Mouse (Mus musculus): ENCODE measurements around the gene Gm21985. TPM values are rescaled to one million over a fixed set of nuclear protein-coding genes. Genes with fewer than 3 reads are reported as not detected.

Gm21985 gene
- polyA plus RNA-seq, 2 experiments, result 0.03 TPM; not detected in 1

GRCm38 (mm10) chr2:112236620-112237019 is 29.5 kb upstream of the Gm21985 start:
- peaks cover 9% of the 10 kb centered on the region; the same call in 1 of the 2 replicates for H3K4me1 ChIP-seq (ENCODE audit: control insufficient read depth, insufficient read depth, low read length)
- 74% methylated on average over 2 of the region's 2 CpGs for WGBS
- no peak for DNase-seq (ENCODE audit: low spot score)
- H3K36me3 ChIP-seq (ENCODE audit: control insufficient read depth, insufficient read depth, low read length), result no peaks in the 10 kb centered on the region
- H3K4me3 ChIP-seq (replicated peaks; ENCODE audit: low read length), result no peak overlapping the region
- H3K27ac ChIP-seq (replicated peaks; ENCODE audit: low read depth, low read length), result no peak overlapping the region
- H3K4me2 ChIP-seq (replicated peaks; ENCODE audit: low read depth, low read length, severe bottlenecking), result no peak overlapping the region
- no peaks in the 10 kb centered on the region for H3K27me3 ChIP-seq (ENCODE audit: control insufficient read depth, insufficient read depth, low read length)
- TF ChIP-seq POLR2A (IDR thresholded peaks at IDR 0.05; ENCODE audit: borderline replicate concordance, extremely low read depth, insufficient read depth, insufficient read length), result no peak
- ATAC-seq (ENCODE audit: low FRiP score, low read depth), result no peak
- no peaks in the 10 kb centered on the region for H3K9me3 ChIP-seq (ENCODE audit: control insufficient read depth, low read length)
- no peak overlapping the region for H3K9ac ChIP-seq (ENCODE audit: low read depth, low read length, severe bottlenecking)

GRCm38 (mm10) chr2:112238006-112238405 is 28.1 kb upstream of the Gm21985 start:
- no peak overlapping the region for H3K27ac ChIP-seq (replicated peaks; ENCODE audit: low read depth, low read length)
- H3K9me3 ChIP-seq (ENCODE audit: control insufficient read depth, low read length), result no peaks in the 10 kb centered on the region
- no peak for TF ChIP-seq POLR2A (IDR thresholded peaks at IDR 0.05; ENCODE audit: borderline replicate concordance, extremely low read depth, insufficient read depth, insufficient read length)
- no peaks in the 10 kb centered on the region for H3K36me3 ChIP-seq (ENCODE audit: control insufficient read depth, insufficient read depth, low read length)
- 3% methylated on average over 4 of the region's 4 CpGs for WGBS
- H3K4me1 ChIP-seq (ENCODE audit: control insufficient read depth, insufficient read depth, low read length), result peaks cover 9% of the 10 kb centered on the region; the same call in 1 of the 2 replicates
- H3K4me2 ChIP-seq (replicated peaks; ENCODE audit: low read depth, low read length, severe bottlenecking), result no peak overlapping the region
- H3K4me3 ChIP-seq (replicated peaks; ENCODE audit: low read length), result no peak overlapping the region
- no peak overlapping the region for H3K9ac ChIP-seq (ENCODE audit: low read depth, low read length, severe bottlenecking)
- no peak for ATAC-seq (ENCODE audit: low FRiP score, low read depth)
- H3K27me3 ChIP-seq (ENCODE audit: control insufficient read depth, insufficient read depth, low read length), result no peaks in the 10 kb centered on the region
- no peak for DNase-seq (ENCODE audit: low spot score)

DNA sequence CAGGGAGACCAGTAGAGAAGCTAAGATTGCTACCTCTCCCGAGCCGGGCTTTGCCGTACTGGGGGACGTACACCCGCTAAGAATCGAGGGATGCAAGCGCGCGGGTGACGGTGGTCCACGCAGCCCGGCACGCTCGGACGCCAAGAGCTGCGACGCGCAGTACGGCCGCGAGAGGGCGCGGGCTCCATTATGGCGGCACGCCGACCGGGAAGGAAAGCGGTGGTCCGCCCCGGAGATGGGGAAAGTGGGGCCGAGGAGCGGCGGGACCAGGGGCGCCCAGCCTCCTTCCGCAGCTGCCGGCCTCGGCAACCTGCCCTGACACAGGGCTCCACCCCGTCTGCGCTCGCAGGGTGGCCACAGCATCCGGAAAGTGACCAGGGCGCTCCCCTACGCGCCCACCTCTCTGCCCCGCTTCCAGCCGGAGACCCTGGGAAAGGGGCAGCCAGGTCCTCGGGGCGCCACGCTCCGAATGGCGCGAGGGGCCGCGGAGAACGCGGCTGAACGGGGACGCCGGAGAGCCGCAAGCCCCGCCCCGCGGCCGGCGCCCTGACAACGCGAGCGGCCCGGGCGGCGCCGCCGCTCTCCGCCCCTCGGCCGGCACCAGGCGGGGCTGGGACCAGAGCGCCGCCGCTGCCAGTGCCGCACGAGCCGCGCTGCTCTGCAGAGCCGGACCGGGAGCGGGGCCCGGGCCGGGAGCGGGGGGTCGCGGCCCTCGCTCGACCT is 26.7 kb upstream of the Gm21985 start, which contains the start of gene Lpcat4:
Gene Lpcat4 (plus strand): TSS at position 257 of the 723 bp plus-strand sequence.
- under 1% methylated on average over 56 of the region's 94 CpGs for WGBS
- no peaks in the 10 kb centered on the region for H3K9me3 ChIP-seq (ENCODE audit: control insufficient read depth, low read length)
- DNase-seq (ENCODE audit: low spot score), result peak; percentile 78

DNA sequence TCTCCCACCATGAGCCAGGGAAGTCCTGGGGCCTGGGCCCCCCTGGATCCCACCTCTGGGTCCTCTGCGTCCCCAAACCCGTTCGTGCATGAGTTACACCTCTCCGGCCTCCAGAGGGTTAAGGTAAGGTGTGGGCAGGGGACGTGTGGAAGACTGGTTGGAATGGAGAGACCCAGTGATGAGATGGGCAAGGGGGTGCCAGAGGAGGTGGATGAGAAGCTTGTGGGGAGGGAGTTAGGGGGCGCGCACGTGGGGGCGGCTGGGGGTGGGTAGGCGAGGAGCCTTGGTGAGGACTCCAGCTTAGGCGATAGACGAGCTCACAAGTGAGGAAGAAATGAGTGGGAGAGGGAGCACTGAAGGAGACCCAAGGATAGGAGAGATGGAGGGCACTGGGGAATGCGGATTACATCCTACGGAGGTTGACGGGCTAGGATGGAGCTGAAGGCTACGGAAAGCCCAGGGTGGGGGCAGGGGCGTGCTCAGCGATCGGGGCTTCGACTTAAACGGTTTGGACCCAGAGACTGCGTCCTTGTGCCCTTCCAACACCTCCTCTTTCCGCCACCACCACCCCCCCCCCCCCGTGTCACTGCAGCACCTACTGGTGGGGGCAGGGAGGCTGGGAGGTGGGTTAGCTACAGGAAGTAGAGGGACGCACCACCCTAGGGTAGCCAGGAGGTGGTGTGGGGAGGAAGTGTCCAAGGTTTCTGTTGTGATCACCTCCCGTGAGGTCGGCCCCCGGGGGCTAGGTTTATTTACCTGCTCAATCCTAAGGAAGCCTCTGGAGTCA is 26.0 kb upstream of the Gm21985 start:
- WGBS, result 1% methylated on average over 27 of the region's 28 CpGs
- peaks cover 6% of the 10 kb centered on the region for H3K36me3 ChIP-seq (ENCODE audit: control insufficient read depth, insufficient read depth, low read length)
- DNase-seq (ENCODE audit: low spot score) (peak; percentile 29), ATAC-seq (ENCODE audit: low FRiP score, low read depth) (peak; percentile 6)
- peak overlapping the region; percentile 80 for H3K9ac ChIP-seq (ENCODE audit: low read depth, low read length, severe bottlenecking)
- H3K27me3 ChIP-seq (ENCODE audit: control insufficient read depth, insufficient read depth, low read length), result no peaks in the 10 kb centered on the region
- no peak for TF ChIP-seq POLR2A (IDR thresholded peaks at IDR 0.05; ENCODE audit: borderline replicate concordance, extremely low read depth, insufficient read depth, insufficient read length)
- peak overlapping the region; percentile 88 for H3K4me2 ChIP-seq (replicated peaks; ENCODE audit: low read depth, low read length, severe bottlenecking)
- H3K9me3 ChIP-seq (ENCODE audit: control insufficient read depth, low read length), result no peaks in the 10 kb centered on the region
- peaks cover 9% of the 10 kb centered on the region; the same call in 1 of the 2 replicates for H3K4me1 ChIP-seq (ENCODE audit: control insufficient read depth, insufficient read depth, low read length)
- H3K27ac ChIP-seq (replicated peaks; ENCODE audit: low read depth, low read length), result peak overlapping the region; percentile 93
- peak overlapping the region; percentile 77 for H3K4me3 ChIP-seq (replicated peaks; ENCODE audit: low read length)

More for the DNA sequence above, 26.7 kb upstream of the Gm21985 start, which contains the start of gene Lpcat4:
- Histone ChIP-seq H3K9ac (ENCODE audit: low read depth, low read length, severe bottlenecking) (peak within 1 kb of the TSS; percentile 80), H3K36me3 (ENCODE audit: control insufficient read depth, insufficient read depth, low read length) (peaks cover 6% of the 10 kb centered on the region), H3K27me3 (ENCODE audit: control insufficient read depth, insufficient read depth, low read length) (no peaks in the 10 kb centered on the region), H3K4me3 (replicated peaks; ENCODE audit: low read length) (peak within 1 kb of the TSS; percentile 77), H3K4me2 (replicated peaks; ENCODE audit: low read depth, low read length, severe bottlenecking) (peak within 1 kb of the TSS; percentile 88), H3K4me1 (ENCODE audit: control insufficient read depth, insufficient read depth, low read length) (peaks cover 9% of the 10 kb centered on the region; the same call in 1 of the 2 replicates), H3K27ac (replicated peaks; ENCODE audit: low read depth, low read length) (peak within 1 kb of the TSS; percentile 93)
- ATAC-seq (ENCODE audit: low FRiP score, low read depth), result peak; percentile 90
- peak; percentile 69; the same call in 1 of the 2 replicates for TF ChIP-seq POLR2A (IDR thresholded peaks at IDR 0.05; ENCODE audit: borderline replicate concordance, extremely low read depth, insufficient read depth, insufficient read length)

DNA sequence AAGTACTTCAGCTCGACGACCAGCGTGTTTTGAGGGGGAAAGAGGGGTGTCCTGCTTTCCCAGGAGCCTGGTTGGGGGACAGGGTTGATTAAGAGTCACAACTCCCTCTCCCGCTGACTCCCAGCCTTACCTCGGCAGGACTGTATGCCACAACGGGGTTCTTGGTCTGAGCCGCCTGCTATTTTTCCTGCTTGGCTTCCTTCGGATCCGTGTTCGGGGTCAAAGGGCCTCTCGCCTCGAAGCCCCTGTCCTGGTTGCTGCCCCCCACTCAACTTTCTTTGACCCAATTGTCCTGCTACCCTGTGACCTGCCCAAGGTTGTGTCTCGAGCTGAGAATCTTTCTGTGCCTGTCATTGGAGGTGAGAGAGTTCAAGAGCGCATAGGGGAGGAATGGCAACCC is 24.3 kb upstream of the Gm21985 start:
- H3K4me2 ChIP-seq (replicated peaks; ENCODE audit: low read depth, low read length, severe bottlenecking), result no peak overlapping the region
- no peaks in the 10 kb centered on the region for H3K9me3 ChIP-seq (ENCODE audit: control insufficient read depth, low read length)
- TF ChIP-seq POLR2A (IDR thresholded peaks at IDR 0.05; ENCODE audit: borderline replicate concordance, extremely low read depth, insufficient read depth, insufficient read length), result no peak
- H3K9ac ChIP-seq (ENCODE audit: low read depth, low read length, severe bottlenecking), result no peak overlapping the region
- no peak overlapping the region for H3K4me3 ChIP-seq (replicated peaks; ENCODE audit: low read length)
- peaks cover 9% of the 10 kb centered on the region; the same call in 1 of the 2 replicates for H3K4me1 ChIP-seq (ENCODE audit: control insufficient read depth, insufficient read depth, low read length)
- H3K27ac ChIP-seq (replicated peaks; ENCODE audit: low read depth, low read length), result no peak overlapping the region
- H3K27me3 ChIP-seq (ENCODE audit: control insufficient read depth, insufficient read depth, low read length), result no peaks in the 10 kb centered on the region
- DNase-seq (ENCODE audit: low spot score) (no peak), ATAC-seq (ENCODE audit: low FRiP score, low read depth) (no peak)
- peaks cover 15% of the 10 kb centered on the region for H3K36me3 ChIP-seq (ENCODE audit: control insufficient read depth, insufficient read depth, low read length)
- WGBS, result 76% methylated on average over 14 of the region's 14 CpGs
